Mouse (Mus musculus) cortical plate, adult 2 months (tissue): Measurements from ENCODE around the gene Golga3.
A peak's percentile ranks its signal among the peaks of the same experiment; 100 is the strongest.

Source experiments
- CTCF ChIP-seq: fragments of 200-500 bp; IDR thresholded peaks from 2 replicates; pipeline ENCODE4 v1.5.1; 2011; ENCODE audit warnings: mild to moderate bottlenecking, control low read depth, low read length; ENCODE audit not compliant: insufficient read depth; ENCODE audit errors: extremely low read depth
- POLR2A ChIP-seq: fragments of 200-500 bp; IDR thresholded peaks from 2 replicates; pipeline ENCODE4 v1.6.1; 2011; ENCODE audit warnings: mild to moderate bottlenecking, low read length, control low read depth; ENCODE audit not compliant: insufficient read depth; ENCODE audit errors: extremely low read depth

GRCm38 (mm10) chr5:110204777-110205176 lies 28.3 kb downstream of the Golga3 start:
- TF ChIP-seq POLR2A, result no peak
- peak; percentile 40; the same call in 1 of the 2 replicates for TF ChIP-seq CTCF
